Mouse (Mus musculus) kidney, adult 2 months (tissue): Measurements from ENCODE around the gene Inpp5e. TPM values are rescaled to one million over a fixed set of nuclear protein-coding genes. Genes with fewer than 3 reads are reported as not detected.

Experiments used
- DNase-seq: peaks from one replicate; pipeline ENCODE4 v3.0.0; 2021
- H3K27ac ChIP-seq: fragments of 200-500 bp; 2 replicates; pipeline ENCODE4 v1.5.1; 2012; ENCODE audit warnings: low read depth, low read length, control low read depth, inconsistent platforms; ENCODE audit not compliant: insufficient read depth
- H3K27me3 ChIP-seq: fragments of 200-500 bp; replicated peaks from 2 replicates; pipeline ENCODE4 v1.6.1; 2012; ENCODE audit warnings: mild to moderate bottlenecking, moderate library complexity, low read length, inconsistent platforms; ENCODE audit not compliant: control insufficient read depth, insufficient read depth
- H3K36me3 ChIP-seq: fragments of 200-500 bp; 2 replicates; pipeline ENCODE4 v1.6.1; 2012; ENCODE audit warnings: mild to moderate bottlenecking, moderate library complexity, low read length, inconsistent platforms; ENCODE audit not compliant: control insufficient read depth, insufficient read depth
- H3K4me1 ChIP-seq: fragments of 200-500 bp; 2 replicates; pipeline ENCODE4 v1.6.1; 2011; ENCODE audit warnings: low read length; ENCODE audit not compliant: control insufficient read depth, insufficient read depth
- H3K4me3 ChIP-seq: fragments of 200-500 bp; 2 replicates; pipeline ENCODE4 v1.5.1; 2011; ENCODE audit warnings: mild to moderate bottlenecking, low read depth, low read length, control low read depth; ENCODE audit not compliant: insufficient read depth
- CTCF ChIP-seq: fragments of 200-500 bp; conservative IDR thresholded peaks from 2 replicates; pipeline ENCODE4 v1.5.1; 2011; ENCODE audit warnings: low read depth, mild to moderate bottlenecking, control low read depth, low read length, moderate library complexity, mixed read lengths; ENCODE audit not compliant: insufficient read depth, insufficient read length
- POLR2A ChIP-seq: fragments of 200-500 bp; IDR thresholded peaks from one replicate; pipeline ENCODE4 v1.6.1; 2011; ENCODE audit warnings: low read depth, low read length, control low read depth
- WGBS: fragments of 180-500 bp; shearing (Covaris S2); methylation state at CpG from one replicate; pipeline ENCODE4 v1.1.7; 2018; 5-methylcytosine and 5-hydroxymethylcytosine counted together
- polyA plus RNA-seq: library from polyadenylated mRNA; depleted of rRNA; stranded (reverse); fragments of >200 nt; gene quantifications from 2 replicates; pipeline ENCODE4 v1.2.3, GENCODE M21; 2012

The Inpp5e gene
- polyA plus RNA-seq, 1 experiment, result 28.2 TPM

DNA sequence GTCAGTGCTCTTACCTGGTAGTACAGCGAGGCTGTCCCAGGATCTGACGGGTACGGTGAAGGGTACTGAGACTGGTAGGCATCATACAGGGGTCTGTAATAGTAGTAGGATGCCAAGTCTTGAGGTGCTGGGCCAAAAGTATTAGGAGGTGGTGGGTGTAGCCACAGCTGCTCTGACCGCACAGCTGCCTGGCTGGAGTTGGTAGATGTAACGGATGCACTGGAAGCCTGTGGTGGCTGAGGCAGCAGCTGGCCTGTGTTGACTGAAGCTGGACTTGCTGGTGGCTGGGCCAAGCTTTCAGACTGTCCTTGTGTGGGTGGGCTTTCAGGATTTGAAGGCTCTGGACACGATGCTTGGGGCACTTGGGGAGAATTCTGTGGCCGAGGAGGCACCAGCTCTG is 29.4 kb upstream of the Inpp5e start:
- Histone ChIP-seq H3K27ac (no peak overlapping the region), H3K4me1 (peaks cover 20% of the 10 kb centered on the region; the same call in 1 of the 2 replicates), H3K4me3 (no peak overlapping the region), H3K27me3 (no peaks in the 10 kb centered on the region), H3K36me3 (peaks cover 4% of the 10 kb centered on the region)
- no peak for TF ChIP-seq POLR2A
- no peak for TF ChIP-seq CTCF
- WGBS, result 87% methylated on average over 7 of the region's 7 CpGs
- no peak for DNase-seq

DNA sequence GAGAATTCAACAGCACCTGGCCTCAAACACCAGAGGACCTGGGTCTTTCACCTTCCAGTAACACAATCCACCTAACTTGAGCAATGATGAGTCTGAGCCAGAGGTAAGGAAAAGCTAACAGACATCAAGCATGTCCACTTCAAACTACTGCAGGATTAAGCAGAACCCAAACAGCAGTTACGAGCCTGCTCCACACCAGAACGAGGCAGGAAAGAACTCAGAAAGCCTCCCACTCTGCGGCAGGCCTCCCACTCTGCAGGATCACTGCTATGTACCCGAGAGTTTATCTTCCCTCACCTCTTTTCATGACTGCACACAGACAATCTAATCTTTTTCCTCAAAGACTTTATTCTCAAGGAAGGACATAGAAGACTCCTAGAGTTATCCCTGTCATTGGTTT is 28.2 kb upstream of the Inpp5e start:
- peak overlapping the region; percentile 88 for H3K27ac ChIP-seq
- no peak overlapping the region for H3K4me3 ChIP-seq
- WGBS, result 40% methylated on average over 4 of the region's 4 CpGs
- TF ChIP-seq POLR2A (no peak), CTCF (no peak)
- no peaks in the 10 kb centered on the region for H3K27me3 ChIP-seq
- H3K36me3 ChIP-seq, result peaks cover 4% of the 10 kb centered on the region
- DNase-seq, result no peak
- H3K4me1 ChIP-seq, result peaks cover 20% of the 10 kb centered on the region; the same call in 1 of the 2 replicates

DNA sequence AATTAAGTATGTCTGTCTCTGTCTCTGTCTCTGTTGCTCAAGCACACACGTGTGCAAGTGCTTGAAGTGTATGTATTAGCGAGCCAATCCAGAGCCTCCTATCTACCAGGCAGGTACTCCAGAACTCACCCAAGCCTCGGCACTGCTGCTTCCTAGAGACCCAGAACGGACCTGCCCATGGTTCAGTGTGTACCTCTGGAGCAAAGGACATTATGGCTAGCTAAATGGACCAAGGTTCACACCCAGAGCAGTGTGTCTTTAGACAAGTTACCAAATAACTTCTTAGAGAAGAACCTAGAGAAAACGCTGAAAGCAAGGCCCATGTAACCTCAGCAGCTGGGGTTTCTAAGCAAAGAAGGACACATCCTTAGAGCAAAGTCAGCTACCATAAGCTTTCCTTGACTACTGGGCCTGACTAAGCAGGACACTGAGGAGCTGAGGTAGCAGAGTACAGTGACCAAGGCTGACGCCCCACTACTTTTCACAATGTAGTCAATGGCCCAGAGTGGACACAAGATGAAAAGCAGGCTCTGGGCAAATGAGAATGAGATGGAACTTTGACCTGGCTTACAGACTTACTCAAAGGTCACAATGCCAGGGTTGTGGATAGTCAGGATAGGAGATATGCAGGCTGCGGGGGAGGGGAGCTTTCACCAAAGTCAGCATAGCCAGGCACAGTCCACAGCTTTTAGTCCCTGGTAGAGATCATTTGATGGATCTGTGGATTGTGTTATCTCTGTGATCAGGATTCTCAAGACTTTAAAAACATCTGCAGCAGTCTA is 26.0 kb upstream of the Inpp5e start:
- Histone ChIP-seq H3K27ac (peak overlapping the region; percentile 73), H3K27me3 (no peaks in the 10 kb centered on the region), H3K4me1 (peaks cover 20% of the 10 kb centered on the region; the same call in 1 of the 2 replicates), H3K4me3 (no peak overlapping the region), H3K36me3 (peaks cover 5% of the 10 kb centered on the region)
- peak; percentile 84 for DNase-seq
- TF ChIP-seq CTCF (no peak), POLR2A (no peak)
- WGBS, result 62% methylated on average over 7 of the region's 7 CpGs

DNA sequence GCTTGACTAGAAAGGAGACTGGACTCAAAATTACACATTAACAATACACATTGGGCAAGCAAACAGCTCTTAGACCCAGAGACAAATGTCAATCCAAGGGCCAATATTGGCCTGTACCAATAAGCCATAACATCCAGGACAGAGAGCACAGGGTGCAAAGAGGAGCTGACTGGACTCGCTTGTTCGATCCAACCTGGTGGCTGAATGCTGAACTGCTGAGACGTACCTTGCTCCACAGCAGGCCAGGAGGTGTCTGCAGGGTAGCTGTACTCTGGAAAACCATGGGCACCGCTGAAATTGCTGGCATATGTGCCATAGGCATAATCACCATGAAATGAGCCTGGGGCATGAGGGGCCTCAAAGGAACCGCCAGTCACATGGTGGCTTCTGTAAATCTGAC is 20.8 kb upstream of the Inpp5e start:
- H3K27me3 ChIP-seq, result no peaks in the 10 kb centered on the region
- 89% methylated on average over 5 of the region's 5 CpGs for WGBS
- peaks cover 5% of the 10 kb centered on the region; the same call in 1 of the 2 replicates for H3K4me1 ChIP-seq
- peaks cover 8% of the 10 kb centered on the region for H3K36me3 ChIP-seq
- no peak overlapping the region for H3K4me3 ChIP-seq
- no peak; the same call in 1 of the 2 replicates for TF ChIP-seq CTCF
- no peak for TF ChIP-seq POLR2A
- no peak overlapping the region for H3K27ac ChIP-seq
- no peak for DNase-seq

DNA sequence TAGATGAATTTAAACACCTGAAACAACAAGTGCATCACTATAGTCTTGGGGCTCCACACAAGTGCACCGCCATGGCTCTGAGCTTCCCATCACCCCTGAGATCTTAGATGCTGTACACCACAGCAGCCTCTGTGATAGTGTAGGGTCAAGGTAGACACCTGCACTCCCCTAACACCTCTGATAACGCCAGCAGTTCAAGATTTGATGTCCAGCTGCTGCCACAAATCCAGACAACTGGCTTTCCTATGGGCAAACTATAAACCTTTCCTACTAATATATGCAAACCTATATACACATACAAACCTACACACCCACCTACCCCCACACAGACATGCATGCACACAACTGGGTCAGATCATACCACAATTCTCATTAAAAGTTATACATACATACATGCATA is 15.5 kb upstream of the Inpp5e start:
- no peak for TF ChIP-seq POLR2A
- TF ChIP-seq CTCF, result no peak
- no peaks in the 10 kb centered on the region for H3K27me3 ChIP-seq
- H3K36me3 ChIP-seq, result peaks cover 11% of the 10 kb centered on the region
- peaks cover 4% of the 10 kb centered on the region; the same call in 1 of the 2 replicates for H3K4me1 ChIP-seq
- no peak for DNase-seq
- H3K4me3 ChIP-seq, result no peak overlapping the region
- H3K27ac ChIP-seq, result no peak overlapping the region
- WGBS, result 95% methylated on average over 2 of the region's 2 CpGs

DNA sequence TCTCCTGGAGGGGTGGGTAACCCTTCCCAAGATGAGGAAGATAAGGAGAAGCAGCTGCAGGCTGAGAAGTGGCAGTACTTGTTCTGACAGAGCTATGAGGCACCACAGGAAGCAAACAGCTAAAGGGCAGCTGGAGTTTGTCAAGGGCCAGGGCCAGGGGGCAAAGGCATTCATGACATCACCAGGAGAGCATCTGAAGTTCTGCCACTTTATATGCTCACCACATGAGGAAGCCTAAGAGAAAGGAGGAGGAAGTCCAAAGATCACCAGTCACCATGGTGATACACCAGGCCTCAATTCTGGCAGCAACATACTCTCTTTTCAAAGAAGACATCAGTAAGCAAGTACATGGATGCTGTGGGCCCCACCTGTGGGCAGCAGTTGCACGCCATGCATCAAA is 14.1 kb upstream of the Inpp5e start:
- peaks cover 4% of the 10 kb centered on the region; the same call in 1 of the 2 replicates for H3K4me1 ChIP-seq
- 63% methylated on average over 1 of the region's 1 CpGs for WGBS
- DNase-seq, result peak; percentile 86
- TF ChIP-seq CTCF (no peak), POLR2A (no peak)
- peaks cover 11% of the 10 kb centered on the region for H3K36me3 ChIP-seq
- H3K27me3 ChIP-seq, result no peaks in the 10 kb centered on the region
- peak overlapping the region; percentile 15; the same call in 1 of the 2 replicates for H3K27ac ChIP-seq
- H3K4me3 ChIP-seq, result no peak overlapping the region

DNA sequence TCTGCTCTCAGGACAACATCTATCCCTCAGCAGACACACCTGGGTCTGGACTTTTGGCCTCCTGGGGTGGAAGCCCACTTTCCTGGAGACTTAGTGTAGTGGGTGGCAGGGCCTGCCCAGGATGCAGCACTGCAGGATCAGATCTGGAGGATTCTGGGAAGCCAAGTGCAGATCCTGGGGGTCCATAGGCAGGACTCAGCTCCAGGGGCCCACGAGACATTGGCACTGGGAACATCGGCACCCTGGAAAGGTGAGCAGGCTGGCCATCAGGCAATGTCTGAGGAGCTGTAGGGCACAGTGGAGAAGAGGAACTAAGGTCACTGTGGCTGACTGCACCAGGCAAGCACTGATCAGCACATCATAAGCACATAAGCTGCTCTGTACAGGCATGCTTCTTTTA is 13.0 kb upstream of the Inpp5e start:
- H3K27ac ChIP-seq, result no peak overlapping the region
- no peaks in the 10 kb centered on the region for H3K27me3 ChIP-seq
- H3K4me3 ChIP-seq, result no peak overlapping the region
- no peak for DNase-seq
- no peak for TF ChIP-seq POLR2A
- no peak for TF ChIP-seq CTCF
- H3K36me3 ChIP-seq, result peaks cover 11% of the 10 kb centered on the region
- peaks cover 4% of the 10 kb centered on the region; the same call in 1 of the 2 replicates for H3K4me1 ChIP-seq
- 94% methylated on average over 2 of the region's 2 CpGs for WGBS
